Mouse (Mus musculus): ENCODE measurements around the gene Wdr66. TPM values are rescaled to one million over a fixed set of nuclear protein-coding genes. Genes with fewer than 3 reads are reported as not detected.

Gene Wdr66
- polyA plus RNA-seq, 1 experiment from 2014 or later, result 5.6 TPM

DNA sequence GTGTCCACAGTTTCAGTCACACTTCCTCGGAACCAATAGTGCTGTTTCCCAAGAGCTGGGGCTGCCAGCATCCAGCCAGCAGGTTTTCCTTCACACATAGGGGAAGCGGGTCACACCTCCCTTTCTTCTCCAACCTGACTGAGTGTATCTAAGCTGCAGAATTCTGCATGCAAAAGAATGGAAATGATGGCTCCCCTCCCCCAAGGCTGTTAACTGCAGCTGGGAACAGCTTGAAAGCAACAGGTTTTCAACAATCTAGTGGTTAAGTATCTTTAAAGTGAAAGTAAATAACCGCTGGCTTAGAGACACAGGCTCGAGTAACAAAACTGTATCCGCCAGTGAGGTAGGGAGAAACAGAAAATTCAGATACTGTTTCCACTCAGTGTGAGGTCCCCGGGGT, 66.1 kb downstream of the Wdr66 start:
- no peak for ATAC-seq (ENCODE audit: low FRiP score)
- Histone ChIP-seq H3K9me3 (ENCODE audit: control insufficient read depth, low read length) (no peaks in the 10 kb centered on the region), H3K4me2 (replicated peaks; ENCODE audit: low read depth, low read length) (no peak overlapping the region), H3K4me1 (replicated peaks; ENCODE audit: control insufficient read depth, insufficient read depth, low read length) (peaks cover 7% of the 10 kb centered on the region), H3K27ac (ENCODE audit: low read depth, low read length) (no peak overlapping the region), H3K4me3 (ENCODE audit: low read depth, low read length) (no peak overlapping the region), H3K9ac (ENCODE audit: low read depth, low read length) (no peak overlapping the region), H3K27me3 (ENCODE audit: control insufficient read depth, insufficient read depth, low read length) (no peaks in the 10 kb centered on the region), H3K36me3 (ENCODE audit: control insufficient read depth, insufficient read depth, low read length) (no peaks in the 10 kb centered on the region)
- no peak for DNase-seq (ENCODE audit: low spot score)
- WGBS, result 30% methylated on average over 6 of the region's 6 CpGs

DNA sequence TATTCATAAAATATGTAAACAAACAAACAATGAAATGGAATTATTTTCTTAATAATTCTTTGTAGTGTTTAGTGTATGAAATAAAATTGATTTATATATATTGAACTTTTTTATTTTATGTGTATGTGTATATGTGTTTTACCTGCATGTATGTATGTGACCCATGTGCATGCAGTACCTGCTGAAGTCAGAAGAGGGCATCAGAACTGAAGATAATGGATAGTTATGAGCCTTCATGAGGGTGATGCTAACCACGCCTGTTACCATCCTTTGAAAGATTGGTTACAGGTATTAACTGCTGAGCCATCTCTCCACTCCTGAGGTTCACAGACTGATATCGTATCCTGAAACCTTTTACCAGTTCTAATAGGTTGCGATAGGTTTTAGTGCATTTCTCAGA, 68.2 kb downstream of the Wdr66 start:
- Histone ChIP-seq H3K27me3 (ENCODE audit: control insufficient read depth, insufficient read depth, low read length) (no peaks in the 10 kb centered on the region), H3K9me3 (ENCODE audit: control insufficient read depth, low read length) (no peaks in the 10 kb centered on the region), H3K4me3 (ENCODE audit: low read depth, low read length) (no peak overlapping the region), H3K27ac (ENCODE audit: low read depth, low read length) (no peak overlapping the region), H3K36me3 (ENCODE audit: control insufficient read depth, insufficient read depth, low read length) (no peaks in the 10 kb centered on the region), H3K9ac (ENCODE audit: low read depth, low read length) (no peak overlapping the region), H3K4me1 (replicated peaks; ENCODE audit: control insufficient read depth, insufficient read depth, low read length) (peaks cover 7% of the 10 kb centered on the region), H3K4me2 (replicated peaks; ENCODE audit: low read depth, low read length) (no peak overlapping the region)
- DNase-seq (ENCODE audit: low spot score) (no peak), ATAC-seq (ENCODE audit: low FRiP score) (no peak)
- WGBS, result 97% methylated on average over 3 of the region's 3 CpGs

- no peaks in the 10 kb centered on the region for H3K9me3 ChIP-seq (ENCODE audit: control insufficient read depth, low read length)
- H3K27ac ChIP-seq (ENCODE audit: low read depth, low read length), result peak overlapping the region; percentile 51
- ATAC-seq (ENCODE audit: low FRiP score), result no peak
- H3K4me1 ChIP-seq (replicated peaks; ENCODE audit: control insufficient read depth, insufficient read depth, low read length), result no peaks in the 10 kb centered on the region; the same call in 1 of the 2 replicates
- H3K4me3 ChIP-seq (ENCODE audit: low read depth, low read length), result no peak overlapping the region
- peak overlapping the region; percentile 18; the same call in 1 of the 2 replicates for H3K4me2 ChIP-seq (replicated peaks; ENCODE audit: low read depth, low read length)
- 19% methylated on average over 15 of the region's 15 CpGs for WGBS
- H3K36me3 ChIP-seq (ENCODE audit: control insufficient read depth, insufficient read depth, low read length), result no peaks in the 10 kb centered on the region
- no peaks in the 10 kb centered on the region for H3K27me3 ChIP-seq (ENCODE audit: control insufficient read depth, insufficient read depth, low read length)
- DNase-seq (ENCODE audit: low spot score), result peak; percentile 53
- H3K9ac ChIP-seq (ENCODE audit: low read depth, low read length), result peak overlapping the region; percentile 38; the same call in 1 of the 2 replicates
Measured at GRCm38 (mm10) chr5:123324242-123324641, 72.3 kb downstream of the Wdr66 start.

DNA sequence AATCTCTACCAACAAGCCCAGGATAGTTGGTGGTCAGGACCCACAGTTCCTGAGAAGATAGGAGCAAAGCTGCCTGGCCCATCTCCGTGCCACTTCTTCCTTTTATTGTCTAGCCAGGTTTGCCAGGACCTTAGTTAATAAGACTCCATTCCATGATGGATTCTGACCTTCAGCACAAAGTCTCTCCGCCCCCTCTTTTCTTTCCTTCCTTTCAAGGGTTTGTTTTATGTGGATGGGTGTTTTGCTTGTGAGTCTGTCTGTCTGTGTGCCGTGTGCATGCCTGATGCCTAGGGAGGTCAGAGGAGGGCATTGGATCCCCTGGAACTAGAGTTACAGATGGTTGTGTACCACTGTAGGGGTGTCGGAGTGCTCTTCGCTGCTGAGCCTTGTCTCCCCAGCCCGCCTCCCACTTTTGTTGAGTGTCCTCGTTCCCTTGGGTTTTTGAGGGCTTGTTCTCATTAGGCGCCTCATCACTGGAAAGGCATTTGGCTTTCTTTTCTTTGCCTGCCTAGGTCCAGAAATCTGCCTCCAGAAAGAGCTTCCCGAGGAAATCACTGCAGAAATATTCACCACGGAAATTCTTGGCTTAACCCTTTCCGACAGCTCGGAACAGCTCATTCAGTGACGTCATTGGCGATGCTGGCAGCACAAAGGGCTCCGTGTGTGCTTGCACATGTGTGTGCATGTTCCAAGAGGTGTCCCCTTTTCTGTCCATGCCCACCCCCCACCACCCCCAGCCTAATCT, 74.3 kb downstream of the Wdr66 start:
- Histone ChIP-seq H3K9ac (ENCODE audit: low read depth, low read length) (no peak overlapping the region), H3K27ac (ENCODE audit: low read depth, low read length) (no peak overlapping the region), H3K4me1 (replicated peaks; ENCODE audit: control insufficient read depth, insufficient read depth, low read length) (no peaks in the 10 kb centered on the region; the same call in 1 of the 2 replicates), H3K36me3 (ENCODE audit: control insufficient read depth, insufficient read depth, low read length) (no peaks in the 10 kb centered on the region), H3K4me2 (replicated peaks; ENCODE audit: low read depth, low read length) (no peak overlapping the region), H3K4me3 (ENCODE audit: low read depth, low read length) (no peak overlapping the region), H3K27me3 (ENCODE audit: control insufficient read depth, insufficient read depth, low read length) (no peaks in the 10 kb centered on the region), H3K9me3 (ENCODE audit: control insufficient read depth, low read length) (no peaks in the 10 kb centered on the region)
- WGBS, result 67% methylated on average over 15 of the region's 15 CpGs
- no peak for ATAC-seq (ENCODE audit: low FRiP score)
- no peak for DNase-seq (ENCODE audit: low spot score)

DNA sequence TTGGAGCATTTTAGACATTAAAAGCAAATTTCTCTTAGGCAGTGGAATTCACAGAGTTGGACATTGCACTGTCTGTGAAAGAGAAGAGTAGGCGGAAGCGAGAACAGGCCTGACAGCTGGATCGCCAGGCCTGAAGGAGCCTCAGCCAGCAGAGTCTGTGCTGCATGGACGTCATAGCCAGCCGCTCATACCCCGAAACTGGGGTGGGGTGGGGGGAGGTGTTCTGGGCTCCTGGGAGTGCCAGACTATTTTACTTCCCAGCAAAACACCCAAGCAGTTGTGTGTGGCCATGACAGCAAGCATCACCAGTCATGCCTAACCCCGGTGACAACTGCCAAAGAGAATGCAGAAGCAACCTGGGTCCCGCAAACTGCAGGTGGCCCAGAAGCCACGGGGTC, 74.8 kb downstream of the Wdr66 start:
- Histone ChIP-seq H3K36me3 (ENCODE audit: control insufficient read depth, insufficient read depth, low read length) (no peaks in the 10 kb centered on the region), H3K9ac (ENCODE audit: low read depth, low read length) (no peak overlapping the region), H3K4me1 (replicated peaks; ENCODE audit: control insufficient read depth, insufficient read depth, low read length) (no peaks in the 10 kb centered on the region; the same call in 1 of the 2 replicates), H3K9me3 (ENCODE audit: control insufficient read depth, low read length) (no peaks in the 10 kb centered on the region), H3K27ac (ENCODE audit: low read depth, low read length) (no peak overlapping the region), H3K4me3 (ENCODE audit: low read depth, low read length) (no peak overlapping the region), H3K27me3 (ENCODE audit: control insufficient read depth, insufficient read depth, low read length) (no peaks in the 10 kb centered on the region), H3K4me2 (replicated peaks; ENCODE audit: low read depth, low read length) (no peak overlapping the region)
- WGBS, result 82% methylated on average over 9 of the region's 9 CpGs
- ATAC-seq (ENCODE audit: low FRiP score), result no peak
- DNase-seq (ENCODE audit: low spot score), result no peak

DNA sequence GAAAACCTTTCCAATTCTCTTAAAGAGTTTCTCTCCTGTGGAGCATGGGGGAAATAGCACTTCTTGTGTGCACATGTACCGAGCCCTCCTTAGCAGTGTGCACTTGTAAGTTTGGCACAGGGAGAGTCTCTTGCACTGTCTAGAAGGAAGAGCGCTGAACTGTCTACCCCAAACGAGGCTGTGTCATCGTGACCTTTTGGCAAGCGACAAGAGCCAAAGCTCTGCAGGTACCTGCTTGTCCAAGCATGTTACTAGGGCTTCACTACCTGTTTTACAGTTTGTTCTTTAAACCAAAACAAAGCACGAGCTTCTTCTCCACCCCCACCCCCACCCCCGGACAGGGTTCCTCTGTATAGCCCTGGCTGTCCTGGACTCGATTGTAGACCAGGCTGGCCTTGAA, 75.8 kb downstream of the Wdr66 start:
- no peaks in the 10 kb centered on the region for H3K27me3 ChIP-seq (ENCODE audit: control insufficient read depth, insufficient read depth, low read length)
- no peaks in the 10 kb centered on the region for H3K9me3 ChIP-seq (ENCODE audit: control insufficient read depth, low read length)
- no peak overlapping the region for H3K27ac ChIP-seq (ENCODE audit: low read depth, low read length)
- no peaks in the 10 kb centered on the region; the same call in 1 of the 2 replicates for H3K4me1 ChIP-seq (replicated peaks; ENCODE audit: control insufficient read depth, insufficient read depth, low read length)
- H3K9ac ChIP-seq (ENCODE audit: low read depth, low read length), result no peak overlapping the region
- ATAC-seq (ENCODE audit: low FRiP score) (no peak), DNase-seq (ENCODE audit: low spot score) (no peak)
- H3K36me3 ChIP-seq (ENCODE audit: control insufficient read depth, insufficient read depth, low read length), result no peaks in the 10 kb centered on the region
- 84% methylated on average over 8 of the region's 8 CpGs for WGBS
- H3K4me2 ChIP-seq (replicated peaks; ENCODE audit: low read depth, low read length), result no peak overlapping the region
- H3K4me3 ChIP-seq (ENCODE audit: low read depth, low read length), result no peak overlapping the region

- 90% methylated on average over 6 of the region's 6 CpGs for WGBS
- Histone ChIP-seq H3K27ac (ENCODE audit: low read depth, low read length) (no peak overlapping the region), H3K9ac (ENCODE audit: low read depth, low read length) (no peak overlapping the region), H3K4me2 (replicated peaks; ENCODE audit: low read depth, low read length) (no peak overlapping the region), H3K27me3 (ENCODE audit: control insufficient read depth, insufficient read depth, low read length) (no peaks in the 10 kb centered on the region), H3K36me3 (ENCODE audit: control insufficient read depth, insufficient read depth, low read length) (no peaks in the 10 kb centered on the region), H3K4me1 (replicated peaks; ENCODE audit: control insufficient read depth, insufficient read depth, low read length) (no peaks in the 10 kb centered on the region), H3K9me3 (ENCODE audit: control insufficient read depth, low read length) (no peaks in the 10 kb centered on the region), H3K4me3 (ENCODE audit: low read depth, low read length) (no peak overlapping the region)
- DNase-seq (ENCODE audit: low spot score) (no peak), ATAC-seq (ENCODE audit: low FRiP score) (no peak)
Measured at GRCm38 (mm10) chr5:123333566-123333965, 81.7 kb downstream of the Wdr66 start.

DNA sequence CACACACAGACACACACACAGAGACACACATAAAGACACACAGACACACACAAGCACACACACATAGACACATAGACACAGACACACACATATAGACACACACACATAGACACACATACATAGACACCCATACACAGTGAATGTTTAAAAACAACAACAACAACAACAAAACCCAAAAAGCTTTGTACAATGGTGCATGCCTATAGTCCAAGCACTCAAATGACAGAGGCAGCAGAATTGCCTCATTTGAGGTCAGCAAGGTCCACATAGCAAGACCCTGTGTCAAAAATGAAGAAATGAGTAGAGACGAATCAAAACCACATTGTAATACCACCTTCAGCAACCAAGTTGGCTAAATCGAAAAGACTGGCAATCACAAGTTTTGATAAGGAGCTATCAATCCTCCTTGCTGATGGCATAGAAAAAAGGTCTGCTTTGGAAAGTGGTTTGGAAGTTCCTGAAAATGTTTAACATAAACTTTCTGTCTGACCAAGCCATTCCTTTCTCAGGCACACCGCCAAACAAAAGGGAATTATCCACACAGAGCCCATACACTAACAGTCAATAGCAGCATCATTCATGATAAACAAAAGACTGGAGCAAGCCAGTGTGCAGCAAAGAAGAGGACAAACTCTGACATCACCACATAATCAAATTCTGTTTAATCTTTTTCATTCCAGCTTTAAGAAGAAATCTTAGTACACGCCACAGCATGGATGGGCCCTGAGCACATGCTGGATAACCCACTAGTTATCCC, 84.5 kb downstream of the Wdr66 start:
- H3K27me3 ChIP-seq (ENCODE audit: control insufficient read depth, insufficient read depth, low read length), result no peaks in the 10 kb centered on the region
- no peaks in the 10 kb centered on the region for H3K9me3 ChIP-seq (ENCODE audit: control insufficient read depth, low read length)
- WGBS, result 49% methylated on average over 4 of the region's 4 CpGs
- no peaks in the 10 kb centered on the region for H3K4me1 ChIP-seq (replicated peaks; ENCODE audit: control insufficient read depth, insufficient read depth, low read length)
- H3K4me2 ChIP-seq (replicated peaks; ENCODE audit: low read depth, low read length), result no peak overlapping the region
- no peaks in the 10 kb centered on the region for H3K36me3 ChIP-seq (ENCODE audit: control insufficient read depth, insufficient read depth, low read length)
- H3K27ac ChIP-seq (ENCODE audit: low read depth, low read length), result no peak overlapping the region; the same call in 1 of the 2 replicates
- no peak overlapping the region for H3K4me3 ChIP-seq (ENCODE audit: low read depth, low read length)
- ATAC-seq (ENCODE audit: low FRiP score), result 0 out of 2 replicates have a peak, but pooled peaks have one; percentile 49
- DNase-seq (ENCODE audit: low spot score), result no peak
- no peak overlapping the region for H3K9ac ChIP-seq (ENCODE audit: low read depth, low read length)
